Mouse (Mus musculus): Measurements from ENCODE around the gene Atp6v1fnb. TPM values are rescaled to one million over a fixed set of nuclear protein-coding genes. Genes with fewer than 3 reads are reported as not detected.

Atp6v1fnb gene
- polyA plus RNA-seq (2015; fragmentation: Nextera tagmentation; extraction: Ambion mirVana), result not detected in 2 replicates

DNA sequence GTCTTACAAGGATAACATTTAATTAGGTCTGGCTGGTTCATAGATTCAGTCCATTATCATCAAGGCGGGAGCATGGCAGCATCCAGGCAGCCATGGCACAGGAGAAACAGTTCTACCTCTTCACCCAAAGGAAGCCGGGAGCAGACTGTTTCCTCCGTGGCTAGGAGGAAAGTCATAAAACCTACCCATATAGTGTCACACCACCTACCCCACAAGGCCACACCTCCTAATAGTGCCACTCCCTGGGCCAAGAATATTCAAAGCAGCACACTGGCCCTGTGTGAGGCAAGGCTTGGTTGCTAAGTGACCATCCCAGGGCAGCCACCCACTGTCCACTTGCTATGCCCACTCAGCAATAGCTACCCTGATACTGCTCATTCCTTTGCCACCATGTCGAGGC lies at the start of gene Atp6v1fnb:
Gene Atp6v1fnb, plus strand, starts transcription at position 301 of the 400 bp plus-strand sequence.
- H3K9me3 ChIP-seq (replicated peaks), result no peaks in the 10 kb centered on the region
- H3K27me3 ChIP-seq, result no peaks in the 10 kb centered on the region
- H3K4me1 ChIP-seq, result peaks cover 22% of the 10 kb centered on the region
- H3K4me2 ChIP-seq (replicated peaks), result no peak within 1 kb of the TSS
- ATAC-seq (ENCODE audit: insufficient number of reproducible peaks, low FRiP score, low TSS enrichment, low read depth), result no peak
- no peak within 1 kb of the TSS for H3K9ac ChIP-seq
- H3K4me3 ChIP-seq (replicated peaks), result no peak within 1 kb of the TSS
- no peak within 1 kb of the TSS for H3K27ac ChIP-seq (replicated peaks)
- peaks cover 17% of the 10 kb centered on the region for H3K36me3 ChIP-seq
- WGBS, result 93% methylated on average over 4 of the region's 4 CpGs

GRCm38 (mm10) chr6:29425118-29425517 lies 46.1 kb upstream of the Atp6v1fnb start:
- H3K9ac ChIP-seq, result no peak overlapping the region
- H3K27me3 ChIP-seq, result no peaks in the 10 kb centered on the region

GRCm38 (mm10) chr6:29426331-29426730 lies 44.9 kb upstream of the Atp6v1fnb start:
- H3K4me2 ChIP-seq (replicated peaks), result no peak overlapping the region
- no peak overlapping the region for H3K9ac ChIP-seq
- H3K36me3 ChIP-seq, result no peaks in the 10 kb centered on the region
- no peaks in the 10 kb centered on the region for H3K27me3 ChIP-seq
- no peak overlapping the region for H3K4me3 ChIP-seq (replicated peaks)
- H3K9me3 ChIP-seq (replicated peaks), result no peaks in the 10 kb centered on the region
- no peak for ATAC-seq (ENCODE audit: insufficient number of reproducible peaks, low FRiP score, low TSS enrichment, low read depth)
- H3K27ac ChIP-seq (replicated peaks), result no peak overlapping the region
- 73% methylated on average over 6 of the region's 6 CpGs for WGBS
- H3K4me1 ChIP-seq, result peaks cover 6% of the 10 kb centered on the region

More at GRCm38 (mm10) chr6:29425118-29425517, 46.1 kb upstream of the Atp6v1fnb start:
- WGBS, result 83% methylated on average over 8 of the region's 8 CpGs
- ATAC-seq (ENCODE audit: insufficient number of reproducible peaks, low FRiP score, low TSS enrichment, low read depth), result no peak
- no peak overlapping the region for H3K4me3 ChIP-seq (replicated peaks)
- H3K9me3 ChIP-seq (replicated peaks), result no peaks in the 10 kb centered on the region
- H3K4me2 ChIP-seq (replicated peaks), result no peak overlapping the region
- H3K36me3 ChIP-seq, result no peaks in the 10 kb centered on the region
- no peaks in the 10 kb centered on the region for H3K4me1 ChIP-seq
- H3K27ac ChIP-seq (replicated peaks), result no peak overlapping the region

- 56% methylated on average over 4 of the region's 4 CpGs for WGBS
- H3K36me3 ChIP-seq, result no peaks in the 10 kb centered on the region
These were observed 43.1 kb upstream of the Atp6v1fnb start for GRCm38 (mm10) chr6:29428171-29428570.

GRCm38 (mm10) chr6:29430681-29431420 lies 40.4 kb upstream of the Atp6v1fnb start:
- H3K4me2 ChIP-seq (replicated peaks), result no peak overlapping the region
- H3K9me3 ChIP-seq (replicated peaks), result no peaks in the 10 kb centered on the region
- no peaks in the 10 kb centered on the region; the same call in 1 of the 2 replicates for H3K27me3 ChIP-seq
- no peak for ATAC-seq (ENCODE audit: insufficient number of reproducible peaks, low FRiP score, low TSS enrichment, low read depth)
- peak overlapping the region; percentile 58 for H3K27ac ChIP-seq (replicated peaks)
- H3K4me1 ChIP-seq, result peaks cover 36% of the 10 kb centered on the region
- whole genome bisulfite sequencing, result 44% methylated on average over 15 of the region's 15 CpGs
- H3K36me3 ChIP-seq, result no peaks in the 10 kb centered on the region
- no peak overlapping the region for H3K9ac ChIP-seq
- H3K4me3 ChIP-seq (replicated peaks), result no peak overlapping the region

More at GRCm38 (mm10) chr6:29428171-29428570, 43.1 kb upstream of the Atp6v1fnb start:
- Histone ChIP-seq H3K27ac (replicated peaks) (no peak overlapping the region), H3K4me1 (peaks cover 22% of the 10 kb centered on the region), H3K9ac (no peak overlapping the region), H3K4me3 (replicated peaks) (no peak overlapping the region), H3K4me2 (replicated peaks) (no peak overlapping the region), H3K27me3 (no peaks in the 10 kb centered on the region; the same call in 1 of the 2 replicates), H3K9me3 (replicated peaks) (no peaks in the 10 kb centered on the region)
- no peak for ATAC-seq (ENCODE audit: insufficient number of reproducible peaks, low FRiP score, low TSS enrichment, low read depth)

DNA sequence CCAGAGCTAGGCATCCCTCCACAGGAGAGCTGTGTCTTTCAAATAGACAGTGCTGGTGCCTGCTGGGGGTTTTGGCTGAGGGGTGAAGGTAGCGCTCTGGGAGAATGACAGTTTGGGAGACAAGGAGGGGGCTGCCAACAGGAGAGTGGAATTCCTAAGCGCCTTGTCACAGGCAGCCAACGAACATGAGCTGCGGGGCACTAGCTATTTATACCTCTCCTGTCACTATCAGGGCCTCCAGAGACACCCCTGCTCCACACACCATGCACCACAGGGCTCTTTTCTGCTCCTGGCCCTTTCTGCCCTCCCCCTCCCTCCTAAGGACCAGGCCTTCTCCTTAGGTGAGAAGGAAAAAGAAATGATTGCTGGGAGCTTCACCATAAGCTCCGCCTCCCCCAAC lies 39.8 kb upstream of the Atp6v1fnb start:
- no peak for ATAC-seq (ENCODE audit: insufficient number of reproducible peaks, low FRiP score, low TSS enrichment, low read depth)
- Histone ChIP-seq H3K27me3 (no peaks in the 10 kb centered on the region; the same call in 1 of the 2 replicates), H3K4me1 (peaks cover 42% of the 10 kb centered on the region), H3K27ac (replicated peaks) (peak overlapping the region; percentile 58), H3K9me3 (replicated peaks) (no peaks in the 10 kb centered on the region), H3K4me3 (replicated peaks) (no peak overlapping the region), H3K9ac (no peak overlapping the region), H3K36me3 (no peaks in the 10 kb centered on the region), H3K4me2 (replicated peaks) (no peak overlapping the region)
- WGBS, result 20% methylated on average over 5 of the region's 5 CpGs

- Histone ChIP-seq H3K4me2 (replicated peaks) (no peak overlapping the region), H3K4me3 (replicated peaks) (no peak overlapping the region), H3K36me3 (no peaks in the 10 kb centered on the region), H3K4me1 (peaks cover 48% of the 10 kb centered on the region), H3K9me3 (replicated peaks) (no peaks in the 10 kb centered on the region), H3K27me3 (no peaks in the 10 kb centered on the region; the same call in 1 of the 2 replicates), H3K27ac (replicated peaks) (peak overlapping the region; percentile 58; the same call in 1 of the 2 replicates), H3K9ac (no peak overlapping the region)
- ATAC-seq (ENCODE audit: insufficient number of reproducible peaks, low FRiP score, low TSS enrichment, low read depth), result no peak
- WGBS, result 54% methylated on average over 3 of the region's 3 CpGs
These were observed 39.1 kb upstream of the Atp6v1fnb start for GRCm38 (mm10) chr6:29432156-29432555.

- H3K4me3 ChIP-seq (replicated peaks), result peak overlapping the region; percentile 64
- no peaks in the 10 kb centered on the region for H3K9me3 ChIP-seq (replicated peaks)
- no peak overlapping the region for H3K9ac ChIP-seq
- peak overlapping the region; percentile 91; the same call in 1 of the 2 replicates for H3K27ac ChIP-seq (replicated peaks)
- H3K4me2 ChIP-seq (replicated peaks), result peak overlapping the region; percentile 82
- no peaks in the 10 kb centered on the region; the same call in 1 of the 2 replicates for H3K27me3 ChIP-seq
- ATAC-seq (ENCODE audit: insufficient number of reproducible peaks, low FRiP score, low TSS enrichment, low read depth), result no peak
- H3K4me1 ChIP-seq, result peaks cover 50% of the 10 kb centered on the region
- H3K36me3 ChIP-seq, result no peaks in the 10 kb centered on the region
These were observed 38.6 kb upstream of the Atp6v1fnb start for GRCm38 (mm10) chr6:29432676-29433037.

- H3K4me3 ChIP-seq (replicated peaks), result peak within 1 kb of the TSS; percentile 64
- no peaks in the 10 kb centered on the region for H3K36me3 ChIP-seq
- H3K27me3 ChIP-seq, result peaks cover 2% of the 10 kb centered on the region; the same call in 1 of the 2 replicates
- H3K27ac ChIP-seq (replicated peaks), result peak within 1 kb of the TSS; percentile 91
- peaks cover 50% of the 10 kb centered on the region for H3K4me1 ChIP-seq
- peak; percentile 25; the same call in 1 of the 2 replicates for ATAC-seq (ENCODE audit: insufficient number of reproducible peaks, low FRiP score, low TSS enrichment, low read depth)
- peak within 1 kb of the TSS; percentile 82 for H3K4me2 ChIP-seq (replicated peaks)
- under 1% methylated on average over 76 of the region's 77 CpGs for WGBS
- peak within 1 kb of the TSS; percentile 69 for H3K9ac ChIP-seq
- no peaks in the 10 kb centered on the region for H3K9me3 ChIP-seq (replicated peaks)
These were observed 38.0 kb upstream of the Atp6v1fnb start, which contains the start of gene Flnc for GRCm38 (mm10) chr6:29433038-29433803. Gene Flnc, plus strand, starts transcription at chr6:29433256.

- Histone ChIP-seq H3K36me3 (peaks cover 8% of the 10 kb centered on the region; the same call in 1 of the 2 replicates), H3K4me1 (peaks cover 50% of the 10 kb centered on the region), H3K9ac (peak overlapping the region; percentile 69), H3K9me3 (replicated peaks) (no peaks in the 10 kb centered on the region), H3K27ac (replicated peaks) (peak overlapping the region; percentile 91), H3K4me2 (replicated peaks) (peak overlapping the region; percentile 82), H3K27me3 (peaks cover 3% of the 10 kb centered on the region; the same call in 1 of the 2 replicates), H3K4me3 (replicated peaks) (peak overlapping the region; percentile 64)
- WGBS, result 6% methylated on average over 27 of the region's 27 CpGs
- no peak for ATAC-seq (ENCODE audit: insufficient number of reproducible peaks, low FRiP score, low TSS enrichment, low read depth)
These were observed 37.1 kb upstream of the Atp6v1fnb start for GRCm38 (mm10) chr6:29433804-29434795.

All from embryonic facial prominence, embryonic 15.5 days (tissue).